8 mouse cellular contexts compared by ENCODE assay signal in genomic region chr19:12011560-12012556, GRCm38 (mm10). TPM values are rescaled to one million over a fixed set of nuclear protein-coding genes. Genes with fewer than 3 reads are reported as not detected.
DNase-seq lines count a peak whose midpoint lies in the region; ATAC-seq and TF ChIP-seq lines count a peak whose summit lies in the region.

No protein-coding gene starts in this region.

- peak overlapping the region; percentile 76 for H3K9ac ChIP-seq in kidney, embryonic 14.5 days (ENCODE audit: low read depth, low read length)
- H3K9ac ChIP-seq in limb, embryonic 14.5 days (ENCODE audit: low read depth, low read length, severe bottlenecking): peak overlapping the region; percentile 82
- peak overlapping the region; percentile 62 for H3K9ac ChIP-seq in midbrain, embryonic 16.5 days (ENCODE audit: low read depth, low read length)

- H3K9me3 ChIP-seq in heart, embryonic 10.5 days: no peaks in the 10 kb centered on the region
- no peaks in the 10 kb centered on the region for H3K9me3 ChIP-seq in kidney, embryonic 14.5 days (ENCODE audit: control insufficient read depth, low read length)
- H3K9me3 ChIP-seq in limb, embryonic 14.5 days (ENCODE audit: control insufficient read depth, low read length): no peaks in the 10 kb centered on the region
- no peaks in the 10 kb centered on the region for H3K9me3 ChIP-seq in midbrain, embryonic 16.5 days (replicated peaks; ENCODE audit: control insufficient read depth, low read length, poor library complexity, severe bottlenecking)

- peak; percentile 85 for ATAC-seq in kidney, embryonic 14.5 days (ENCODE audit: low FRiP score, low TSS enrichment)
- peak; percentile 87 for ATAC-seq in limb, embryonic 14.5 days (ENCODE audit: low FRiP score, low read depth)
- peak; percentile 79 for ATAC-seq in midbrain, embryonic 16.5 days

- H3K4me3 ChIP-seq in embryonic fibroblast, embryonic 13.5 days (ENCODE audit: insufficient read depth, low read length): peak overlapping the region; percentile 58
- H3K4me3 ChIP-seq in heart, embryonic 10.5 days: peak overlapping the region; percentile 71
- H3K4me3 ChIP-seq in kidney, embryonic 14.5 days (ENCODE audit: low read length): peak overlapping the region; percentile 67
- peak overlapping the region; percentile 62 for H3K4me3 ChIP-seq in limb, embryonic 14.5 days (replicated peaks; ENCODE audit: low read length)
- H3K4me3 ChIP-seq in midbrain, embryonic 16.5 days (ENCODE audit: low read depth, low read length): peak overlapping the region; percentile 58
- H3K4me3 ChIP-seq in spleen, adult 2 months (ENCODE audit: extremely low read depth, insufficient read depth, insufficient read length): peak overlapping the region; percentile 75

- DNase-seq in B cell, adult 2 months: peak; percentile 93 to 95
- peak; percentile 94 for DNase-seq in brain, adult 2 months (ENCODE audit: low read depth, low spot score)
- peak; percentile 97 for DNase-seq in heart, embryonic 10.5 days (ENCODE audit: low spot score)
- DNase-seq in limb, embryonic 14.5 days (ENCODE audit: low spot score): peak; percentile 96
- peak; percentile 82 to 86 for DNase-seq in spleen, adult 2 months (ENCODE audit: low read depth in 1 of 2, low spot score in 2 of 2)

- H3K27ac ChIP-seq in embryonic fibroblast, embryonic 13.5 days (ENCODE audit: insufficient read depth, low read length): peak overlapping the region; percentile 12; the same call in 1 of the 2 replicates
- H3K27ac ChIP-seq in heart, embryonic 10.5 days: peak overlapping the region; percentile 77; the same call in 1 of the 2 replicates
- H3K27ac ChIP-seq in kidney, embryonic 14.5 days (ENCODE audit: low read depth, low read length): peak overlapping the region; percentile 60
- peak overlapping the region; percentile 86 for H3K27ac ChIP-seq in limb, embryonic 14.5 days (replicated peaks; ENCODE audit: low read depth, low read length)
- H3K27ac ChIP-seq in midbrain, embryonic 16.5 days (ENCODE audit: low read length): peak overlapping the region; percentile 67
- H3K27ac ChIP-seq in spleen, adult 2 months (ENCODE audit: insufficient read depth, low read length): peak overlapping the region; percentile 65

- H3K4me2 ChIP-seq in kidney, embryonic 14.5 days (replicated peaks; ENCODE audit: low read depth, low read length): peak overlapping the region; percentile 65
- peak overlapping the region; percentile 66 for H3K4me2 ChIP-seq in limb, embryonic 14.5 days (replicated peaks; ENCODE audit: low read depth, low read length, severe bottlenecking)
- H3K4me2 ChIP-seq in midbrain, embryonic 16.5 days (ENCODE audit: low read length): peak overlapping the region; percentile 77

- H3K4me1 ChIP-seq in embryonic fibroblast, embryonic 13.5 days (ENCODE audit: control insufficient read depth, insufficient read depth, low read length): 0 out of 2 replicates have a peak, but pooled peaks cover 3% of the 10 kb centered on the region
- H3K4me1 ChIP-seq in heart, embryonic 10.5 days: peaks cover 16% of the 10 kb centered on the region; the same call in 1 of the 2 replicates
- peaks cover 4% of the 10 kb centered on the region; the same call in 1 of the 2 replicates for H3K4me1 ChIP-seq in kidney, embryonic 14.5 days (ENCODE audit: control insufficient read depth, insufficient read depth, low read length)
- H3K4me1 ChIP-seq in limb, embryonic 14.5 days (ENCODE audit: control insufficient read depth, insufficient read depth, low read length): peaks cover 4% of the 10 kb centered on the region; the same call in 1 of the 2 replicates
- H3K4me1 ChIP-seq in midbrain, embryonic 16.5 days (ENCODE audit: control insufficient read depth, insufficient read depth, low read length): peaks cover 4% of the 10 kb centered on the region; the same call in 1 of the 2 replicates
- peaks cover 3% of the 10 kb centered on the region; the same call in 1 of the 2 replicates for H3K4me1 ChIP-seq in spleen, adult 2 months (ENCODE audit: control insufficient read depth, insufficient read depth, insufficient read length)

- under 1% methylated on average over 49 of the region's 49 CpGs for WGBS in heart, embryonic 10.5 days
- under 1% methylated on average over 49 of the region's 49 CpGs for WGBS in kidney, embryonic 14.5 days
- WGBS in limb, embryonic 14.5 days: under 1% methylated on average over 49 of the region's 49 CpGs
- under 1% methylated on average over 48 of the region's 49 CpGs for WGBS in midbrain, embryonic 16.5 days
- under 1% methylated on average over 49 of the region's 49 CpGs for WGBS in spleen, adult 2 months

- 0 out of 2 replicates have a peak, but pooled peaks have one; percentile 45 for TF ChIP-seq POLR2A in embryonic fibroblast, embryonic 13.5 days (IDR thresholded peaks at IDR 0.05; ENCODE audit: low read depth, low read length)
- no peak for TF ChIP-seq POLR2A in limb, embryonic 14.5 days (IDR thresholded peaks at IDR 0.05; ENCODE audit: borderline replicate concordance, extremely low read depth, insufficient read depth, insufficient read length)
- TF ChIP-seq POLR2A in spleen, adult 2 months (IDR thresholded peaks at IDR 0.05; ENCODE audit: low read depth, low read length): no peak

- H3K36me3 ChIP-seq in heart, embryonic 10.5 days: no peaks in the 10 kb centered on the region
- H3K36me3 ChIP-seq in kidney, embryonic 14.5 days (ENCODE audit: control insufficient read depth, insufficient read depth, low read length): no peaks in the 10 kb centered on the region
- H3K36me3 ChIP-seq in limb, embryonic 14.5 days (ENCODE audit: control insufficient read depth, insufficient read depth, low read length): no peaks in the 10 kb centered on the region
- no peaks in the 10 kb centered on the region for H3K36me3 ChIP-seq in midbrain, embryonic 16.5 days (ENCODE audit: control insufficient read depth, insufficient read depth, low read length)
- H3K36me3 ChIP-seq in spleen, adult 2 months (ENCODE audit: control insufficient read depth, insufficient read depth, low read length): no peaks in the 10 kb centered on the region

- no peaks in the 10 kb centered on the region for H3K27me3 ChIP-seq in heart, embryonic 10.5 days (ENCODE audit: insufficient read depth, poor library complexity, severe bottlenecking)
- H3K27me3 ChIP-seq in kidney, embryonic 14.5 days (ENCODE audit: control insufficient read depth, insufficient read depth, low read length): no peaks in the 10 kb centered on the region
- H3K27me3 ChIP-seq in limb, embryonic 14.5 days (ENCODE audit: control insufficient read depth, insufficient read depth, low read length): no peaks in the 10 kb centered on the region
- no peaks in the 10 kb centered on the region for H3K27me3 ChIP-seq in midbrain, embryonic 16.5 days (ENCODE audit: control insufficient read depth, insufficient read depth, low read depth, low read length)
- no peaks in the 10 kb centered on the region for H3K27me3 ChIP-seq in spleen, adult 2 months (ENCODE audit: control insufficient read depth, insufficient read depth, low read length)

- peak; percentile 66 for TF ChIP-seq CTCF in embryonic fibroblast, embryonic 13.5 days (IDR thresholded peaks at IDR 0.05; ENCODE audit: borderline replicate concordance, insufficient read depth, low read length)
- TF ChIP-seq CTCF in spleen, adult 2 months (IDR thresholded peaks at IDR 0.05; ENCODE audit: extremely low read depth, insufficient read depth, insufficient read length, insufficient replicate concordance): peak; percentile 82

RNA-seq across cellular contexts. Expression of gene Olfr1423, which starts 29.3 kb away (rescaled TPM):
- polyA plus RNA-seq in embryonic fibroblast, embryonic 13.5 days (2011; ENCODE audit: insufficient read length, low read depth, missing spikeins): not detected in 2 replicates
- 0.05 TPM in 1 of 2 replicates, not detected in the other for polyA plus RNA-seq in heart, embryonic 10.5 days (2016; fragmentation: Nextera tagmentation; extraction: Ambion mirVana)
- not detected in 2 replicates for polyA plus RNA-seq in kidney, embryonic 14.5 days (2014; fragmentation: Nextera tagmentation; extraction: Ambion mirVana)
- polyA plus RNA-seq in limb, embryonic 14.5 days (2012; rRNA removed): not detected in 2 replicates
- not detected in 2 replicates for polyA plus RNA-seq in limb, embryonic 14.5 days (2014; fragmentation: Nextera tagmentation; extraction: Ambion mirVana)
- polyA plus RNA-seq in midbrain, embryonic 16.5 days (2015; fragmentation: Nextera tagmentation; extraction: Ambion mirVana): not detected in 2 replicates
- not detected in 2 replicates for polyA plus RNA-seq in spleen, adult 2 months (2012; rRNA removed)

RNA-seq across cellular contexts. Expression of gene Osbp, which starts 46.1 kb away (rescaled TPM):
- 49.4 and 54.4 TPM in 2 replicates for polyA plus RNA-seq in embryonic fibroblast, embryonic 13.5 days (2011; ENCODE audit: insufficient read length, low read depth, missing spikeins)
- polyA plus RNA-seq in heart, embryonic 10.5 days (2016; fragmentation: Nextera tagmentation; extraction: Ambion mirVana): 4.7 and 5.8 TPM in 2 replicates
- polyA plus RNA-seq in kidney, embryonic 14.5 days (2014; fragmentation: Nextera tagmentation; extraction: Ambion mirVana): 7.5 and 9.4 TPM in 2 replicates
- 33.4 and 37.5 TPM in 2 replicates for polyA plus RNA-seq in limb, embryonic 14.5 days (2012; rRNA removed)
- 10.9 and 11.7 TPM in 2 replicates for polyA plus RNA-seq in limb, embryonic 14.5 days (2014; fragmentation: Nextera tagmentation; extraction: Ambion mirVana)
- 3.3 and 3.6 TPM in 2 replicates for polyA plus RNA-seq in midbrain, embryonic 16.5 days (2015; fragmentation: Nextera tagmentation; extraction: Ambion mirVana)
- 9.5 and 9.6 TPM in 2 replicates for polyA plus RNA-seq in spleen, adult 2 months (2012; rRNA removed)

RNA-seq across cellular contexts. Expression of gene Olfr1424, which starts 50.6 kb away (rescaled TPM):
- not detected in 2 replicates for polyA plus RNA-seq in embryonic fibroblast, embryonic 13.5 days (2011; ENCODE audit: insufficient read length, low read depth, missing spikeins)
- polyA plus RNA-seq in heart, embryonic 10.5 days (2016; fragmentation: Nextera tagmentation; extraction: Ambion mirVana): not detected in 2 replicates
- polyA plus RNA-seq in kidney, embryonic 14.5 days (2014; fragmentation: Nextera tagmentation; extraction: Ambion mirVana): not detected in 2 replicates
- not detected in 2 replicates for polyA plus RNA-seq in limb, embryonic 14.5 days (2012; rRNA removed)
- not detected in 2 replicates for polyA plus RNA-seq in limb, embryonic 14.5 days (2014; fragmentation: Nextera tagmentation; extraction: Ambion mirVana)
- polyA plus RNA-seq in midbrain, embryonic 16.5 days (2015; fragmentation: Nextera tagmentation; extraction: Ambion mirVana): not detected in 2 replicates
- polyA plus RNA-seq in spleen, adult 2 months (2012; rRNA removed): not detected in 2 replicates

Comparison
In these comparisons a context has a peak if more than half of its experiments do, and no peak if none do; other contexts are left out.
1. Peak in every context shown above with its lines: DNase-seq, ATAC-seq, H3K4me3 ChIP-seq and H3K27ac ChIP-seq.
2. H3K27ac ChIP-seq: peak in every context shown above with its lines; median percentile 86 in limb, embryonic 14.5 days; 77 in heart, embryonic 10.5 days; 67 in midbrain, embryonic 16.5 days; 65 in spleen, adult 2 months; 60 in kidney, embryonic 14.5 days; 12 in embryonic fibroblast, embryonic 13.5 days.